Mouse (Mus musculus): ENCODE measurements around the gene Dock4.

Gene Dock4

DNA sequence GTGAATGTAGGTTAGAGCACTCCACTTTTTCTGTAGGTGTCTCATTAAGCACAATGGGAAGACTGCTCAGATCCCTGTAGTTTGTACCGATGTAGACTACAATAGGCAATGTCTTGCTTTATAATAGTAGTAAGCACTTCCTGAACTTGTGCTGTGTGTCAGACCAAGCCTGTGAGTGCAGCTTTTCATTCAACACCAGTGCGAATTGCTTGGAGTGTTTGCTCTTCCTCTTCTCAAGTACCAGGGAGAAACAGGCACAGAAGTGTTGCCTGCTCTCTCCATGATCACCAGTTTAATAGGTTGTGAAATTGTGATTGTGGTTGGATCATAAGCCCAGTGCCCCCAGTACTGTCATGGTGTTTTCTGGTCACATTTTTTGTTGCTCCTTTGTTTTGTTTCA, 18.1 kb downstream of the Dock4 start:
- DNase-seq, result no peak

DNA sequence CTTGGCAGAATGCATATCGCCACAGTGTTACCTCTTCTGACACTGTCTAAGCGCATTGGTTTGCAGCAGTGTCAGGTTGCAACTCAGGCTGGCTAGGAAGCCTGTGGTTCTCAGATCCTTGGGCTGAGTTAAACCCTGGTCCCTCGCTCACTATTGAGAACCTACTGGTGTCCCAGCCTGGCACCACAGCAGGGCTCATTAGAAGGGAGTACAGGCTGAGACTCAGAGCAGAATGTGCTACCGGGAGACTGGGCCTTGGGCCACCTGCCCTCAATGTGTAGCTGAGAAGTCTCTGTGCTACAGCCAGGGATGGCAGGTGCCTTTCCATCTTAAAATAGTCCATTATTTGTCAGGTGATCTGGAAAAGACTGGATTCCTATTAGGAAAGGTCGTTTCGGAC, 18.5 kb downstream of the Dock4 start:
- DNase-seq, result no peak

DNA sequence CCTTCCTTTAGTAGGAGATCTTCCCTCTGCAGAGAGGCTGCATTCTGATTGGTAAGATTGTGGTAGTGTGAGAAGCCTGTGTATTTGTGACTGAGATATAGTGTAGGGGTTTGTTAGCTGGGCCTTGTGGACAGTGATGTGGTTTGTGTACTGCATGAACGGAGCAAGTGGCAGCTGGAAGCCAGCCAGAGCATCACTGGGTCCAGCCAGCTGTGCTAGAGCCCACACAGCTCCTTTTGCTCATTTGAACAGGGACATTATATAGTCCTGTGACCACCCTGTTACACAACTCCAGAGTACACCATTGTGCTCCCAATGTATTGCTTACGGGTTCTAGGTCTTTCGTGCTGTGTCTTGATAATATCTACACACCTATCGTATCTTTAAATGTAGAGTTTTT, 22.5 kb downstream of the Dock4 start:
- DNase-seq, result no peak

GRCm38 (mm10) chr12:40469009-40469408, 23.3 kb downstream of the Dock4 start:
- no peak for DNase-seq

GRCm38 (mm10) chr12:40471649-40472399, 26.1 kb downstream of the Dock4 start:
- DNase-seq, result peak; percentile 39

GRCm38 (mm10) chr12:40473709-40474108, 28.0 kb downstream of the Dock4 start:
- no peak for DNase-seq

DNA sequence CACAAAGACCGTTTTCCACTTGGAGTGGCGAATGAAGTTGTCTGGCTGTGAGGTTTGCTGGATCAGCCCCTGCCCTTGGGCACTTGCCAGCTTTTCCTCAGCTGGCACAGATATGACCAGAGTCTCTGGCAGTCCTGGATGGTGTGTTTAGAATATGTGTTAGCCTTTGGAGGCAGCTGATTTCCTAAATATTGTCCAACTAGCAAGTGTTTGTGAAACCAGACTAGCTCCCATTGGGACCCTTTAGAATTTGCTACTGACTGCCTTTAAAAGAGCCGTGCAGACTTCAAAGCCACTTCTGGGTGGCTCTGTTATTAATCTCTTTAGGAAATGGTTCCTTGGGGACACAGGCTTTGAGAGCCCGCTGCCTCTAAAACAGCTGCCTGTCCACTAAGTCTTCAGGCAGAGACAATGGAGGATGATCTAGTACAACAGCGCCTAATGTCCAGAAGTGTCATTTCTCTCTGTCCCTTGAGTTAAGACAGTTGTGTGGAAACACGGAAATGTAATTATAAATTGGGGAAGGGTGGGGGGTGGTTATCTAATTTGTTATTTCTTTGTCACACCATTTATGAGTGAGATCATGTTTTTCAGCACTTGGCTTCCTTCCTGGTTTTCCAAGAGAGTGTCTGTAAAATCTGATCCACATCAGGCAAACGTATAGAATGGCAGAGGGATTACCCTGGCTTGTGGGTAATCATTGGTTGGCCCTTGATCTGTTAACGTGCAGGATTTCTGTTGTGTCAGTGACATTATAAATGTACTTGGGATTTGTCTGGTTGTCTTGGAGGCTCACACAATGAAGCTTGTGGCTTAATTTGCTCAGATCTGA, 32.1 kb downstream of the Dock4 start:
- DNase-seq, result peak; percentile 65

DNA sequence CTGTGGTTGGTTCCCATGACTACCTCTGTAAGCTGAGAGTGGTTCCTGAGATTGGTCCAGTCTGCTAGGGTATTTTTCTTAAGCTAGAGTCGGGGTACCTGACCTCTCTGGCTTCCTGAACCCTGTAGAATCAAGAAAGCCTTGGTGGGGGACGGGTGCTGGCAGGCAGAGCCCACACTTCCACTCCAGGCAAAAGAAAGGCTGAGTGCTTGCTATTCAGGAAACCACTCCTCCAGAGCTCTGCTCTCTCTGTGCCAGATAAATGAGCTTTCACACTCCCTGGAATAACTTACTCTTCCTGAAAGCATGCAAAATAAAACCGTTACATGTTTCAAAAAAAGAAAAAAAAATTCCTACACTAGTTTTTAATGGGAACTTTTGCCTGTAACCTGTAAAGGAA, 38.5 kb downstream of the Dock4 start:
- no peak for DNase-seq

DNA sequence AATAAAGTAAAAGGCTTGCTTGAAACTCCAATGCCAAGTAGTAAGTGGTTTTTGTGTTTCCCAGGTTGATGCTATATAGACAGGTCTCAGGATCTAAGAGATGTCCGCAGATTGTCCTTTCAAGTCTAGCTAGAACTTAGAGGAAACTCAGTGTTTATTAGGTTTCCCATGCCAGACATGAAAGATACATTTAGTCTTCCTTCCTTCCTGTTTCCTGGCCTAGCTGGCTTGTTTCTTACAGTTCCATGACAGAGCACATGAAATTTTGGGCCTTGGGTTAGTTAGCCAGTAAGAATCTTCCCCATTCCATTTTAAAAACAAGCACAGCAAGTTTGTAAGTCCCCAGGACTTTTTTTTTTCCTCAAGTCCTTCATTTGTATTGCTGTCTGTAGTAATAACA, 39.5 kb downstream of the Dock4 start:
- no peak for DNase-seq

GRCm38 (mm10) chr12:40486047-40486837, 40.5 kb downstream of the Dock4 start:
- no peak for DNase-seq

DNA sequence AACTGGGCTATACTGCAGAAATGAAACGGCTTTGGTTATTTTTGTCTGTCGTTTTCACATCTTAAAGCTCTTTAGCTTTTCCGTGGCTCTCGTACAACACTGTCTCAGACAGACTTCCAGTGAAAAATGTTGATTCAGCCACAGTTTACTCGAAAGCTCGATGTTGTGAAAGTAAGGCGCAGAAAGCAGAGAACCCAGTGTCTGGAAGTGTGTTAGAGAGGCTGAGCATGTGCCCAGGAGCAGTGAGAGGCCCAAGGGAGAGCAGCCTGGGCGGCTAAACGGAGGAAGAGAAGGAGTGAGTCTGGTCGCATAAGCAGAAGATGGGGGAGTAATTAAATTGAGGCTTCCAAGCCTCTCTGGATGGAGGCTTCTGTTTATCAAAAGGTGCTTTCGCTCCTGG, 50.6 kb downstream of the Dock4 start:
- DNase-seq, result no peak

- DNase-seq, result peak; percentile 9
These were observed 52.1 kb downstream of the Dock4 start for GRCm38 (mm10) chr12:40497806-40498205.

GRCm38 (mm10) chr12:40498250-40498671, 52.5 kb downstream of the Dock4 start:
- no peak for DNase-seq

DNA sequence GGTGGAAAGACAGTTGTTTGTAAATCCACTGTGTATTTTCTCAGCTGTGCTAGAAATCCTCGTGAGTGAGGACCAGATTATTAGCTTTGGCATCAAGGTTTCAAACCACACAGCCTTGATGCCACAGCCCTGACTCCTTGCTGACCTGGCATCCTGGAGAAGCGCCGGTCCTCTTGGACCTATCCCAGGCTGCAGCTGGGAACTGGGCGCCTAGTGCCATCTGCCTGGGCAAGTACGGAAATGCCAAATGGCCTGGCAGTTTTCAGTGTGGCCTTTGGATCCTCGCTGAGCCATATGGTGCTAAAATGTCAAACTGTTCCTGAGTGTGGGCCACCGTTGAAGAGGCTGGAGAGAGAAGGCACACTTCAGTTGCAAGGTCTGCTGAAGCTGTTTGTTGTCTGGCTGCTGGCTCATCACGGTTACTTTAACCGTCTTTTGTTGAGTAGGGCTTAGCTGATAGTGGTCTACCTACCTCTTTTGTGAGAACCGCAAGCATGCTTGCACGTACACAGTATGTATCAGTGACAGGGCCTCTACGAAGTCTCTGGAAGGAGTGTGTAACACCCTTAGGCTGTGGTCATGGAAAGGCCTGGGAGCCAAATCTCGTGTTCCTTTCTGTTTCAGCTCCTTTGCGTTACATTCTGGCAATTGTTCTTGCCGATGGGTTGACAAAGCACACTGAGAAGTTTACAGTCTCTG, 53.3 kb downstream of the Dock4 start:
- DNase-seq, result peak; percentile 60

- peak; percentile 94 for DNase-seq
These were observed 54.0 kb downstream of the Dock4 start for GRCm38 (mm10) chr12:40499627-40500329.

- DNase-seq, result no peak
These were observed 55.4 kb downstream of the Dock4 start for GRCm38 (mm10) chr12:40501141-40501540.

DNA sequence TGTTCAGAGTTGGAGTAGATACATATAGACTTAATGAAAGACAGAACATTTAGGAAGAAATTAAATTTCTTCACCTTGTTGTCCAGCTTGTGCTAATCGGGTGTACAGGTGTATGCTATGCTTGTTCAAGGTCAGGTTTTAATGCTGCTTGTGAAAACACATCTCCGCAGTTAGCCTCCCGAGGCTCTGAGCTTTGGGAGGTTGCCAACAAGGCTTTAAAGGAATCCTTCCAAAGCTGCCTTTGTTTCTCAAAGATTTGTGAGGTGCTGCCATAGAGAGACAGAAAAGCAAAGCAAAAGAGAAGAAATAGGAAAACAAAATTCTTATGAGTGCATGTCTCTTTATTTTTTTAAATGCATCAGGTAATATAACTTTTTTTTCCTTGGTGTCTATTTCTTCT, 57.8 kb downstream of the Dock4 start:
- no peak for DNase-seq

DNA sequence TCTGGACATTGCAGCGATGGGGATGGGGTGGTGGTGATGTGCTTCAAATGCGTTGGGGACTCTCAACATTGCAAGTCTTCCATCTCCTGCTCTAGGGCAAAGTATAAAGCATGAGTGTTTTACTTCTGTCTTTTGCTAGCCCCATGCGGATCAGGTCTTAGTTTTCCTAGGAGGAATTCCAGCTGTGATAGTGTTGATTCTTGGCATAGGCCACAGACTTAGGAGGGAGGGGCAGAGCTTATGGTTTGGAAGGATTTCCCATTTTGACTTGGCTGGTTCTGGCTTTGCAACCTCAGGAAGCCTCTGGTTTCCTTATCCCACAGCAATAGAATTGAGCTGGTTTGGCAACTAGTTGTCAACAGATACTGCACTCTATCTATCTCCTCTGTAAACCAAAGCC, 58.9 kb downstream of the Dock4 start:
- peak; percentile 36 for DNase-seq

- no peak for DNase-seq
These were observed 62.2 kb downstream of the Dock4 start for GRCm38 (mm10) chr12:40507823-40508390.

DNA sequence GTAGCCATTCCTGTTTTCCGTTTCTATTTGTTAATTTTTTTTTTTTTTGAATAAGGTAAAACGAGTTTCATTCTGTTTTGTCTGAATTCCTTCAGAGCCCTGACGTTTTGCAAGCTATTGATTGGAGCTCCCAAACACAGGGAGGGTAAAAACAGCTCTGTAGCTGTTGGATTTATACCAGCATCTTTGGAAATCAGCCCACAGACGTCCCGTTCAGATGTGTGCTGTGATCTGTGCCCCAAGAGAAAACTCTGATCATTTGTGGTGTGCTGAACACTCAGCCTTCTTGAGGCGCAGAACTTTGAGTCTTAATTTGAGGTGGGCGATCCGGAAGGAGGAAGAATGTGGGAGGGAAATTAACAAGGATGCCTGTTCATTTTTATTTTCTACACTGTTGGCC, 62.7 kb downstream of the Dock4 start:
- no peak for DNase-seq

- no peak for DNase-seq
These were observed 66.1 kb downstream of the Dock4 start for GRCm38 (mm10) chr12:40511643-40512369.

Data from lung, postnatal 10 days (tissue).